Mouse (Mus musculus): ENCODE results near the gene Syp.

The Syp gene

GRCm38 (mm10) chrX:7638401-7639091, at the start of gene Syp:
Syp (plus strand) TSS chrX:7638471.
- peak; percentile 66 to 71 for DNase-seq

- no peak for DNase-seq
Measured at GRCm38 (mm10) chrX:7595371-7595770, 42.9 kb upstream of the Syp start.

- DNase-seq, result no peak
Measured at GRCm38 (mm10) chrX:7604004-7604403, 34.3 kb upstream of the Syp start.

GRCm38 (mm10) chrX:7604879-7605574, 33.2 kb upstream of the Syp start, which contains the start of gene Ccdc22:
Ccdc22 (minus strand) TSS chrX:7605517.
- peak; percentile 87 to 90 for DNase-seq

GRCm38 (mm10) chrX:7605575-7605941, 32.7 kb upstream of the Syp start:
- no peak for DNase-seq

GRCm38 (mm10) chrX:7606783-7607182, 31.5 kb upstream of the Syp start, which contains the start of gene Cacna1f:
Cacna1f (plus strand) TSS chrX:7607083.
- no peak for DNase-seq

- DNase-seq, result no peak
Measured at GRCm38 (mm10) chrX:7610035-7610434, 28.2 kb upstream of the Syp start.

GRCm38 (mm10) chrX:7610536-7611258, 27.6 kb upstream of the Syp start:
- DNase-seq, result no peak

GRCm38 (mm10) chrX:7617889-7618551, 20.3 kb upstream of the Syp start:
- DNase-seq, result no peak

- no peak for DNase-seq
Measured at GRCm38 (mm10) chrX:7632560-7632959, 5.7 kb upstream of the Syp start.

- no peak for DNase-seq
Measured at GRCm38 (mm10) chrX:7635101-7635500, 3.2 kb upstream of the Syp start.

GRCm38 (mm10) chrX:7639536-7640325, 1.5 kb downstream of the Syp start:
- no peak for DNase-seq

GRCm38 (mm10) chrX:7640785-7641184, 2.5 kb downstream of the Syp start:
- DNase-seq, result no peak

- DNase-seq, result peak; percentile 75 to 81
Measured at GRCm38 (mm10) chrX:7645349-7645748, 7.1 kb downstream of the Syp start.

- peak; percentile 90 to 93 for DNase-seq
Measured at GRCm38 (mm10) chrX:7648671-7649304, 10.5 kb downstream of the Syp start.

GRCm38 (mm10) chrX:7657221-7657639, 19.0 kb downstream of the Syp start, which contains the start of gene Prickle3:
Prickle3 (plus strand) TSS chrX:7657260.
- DNase-seq, result peak; percentile 73 to 76

GRCm38 (mm10) chrX:7658031-7658784, 19.9 kb downstream of the Syp start:
- DNase-seq, result peak; percentile 64 to 68

GRCm38 (mm10) chrX:7658785-7659589, 20.7 kb downstream of the Syp start:
- no peak for DNase-seq

GRCm38 (mm10) chrX:7661086-7661485, 22.8 kb downstream of the Syp start:
- DNase-seq, result no peak

GRCm38 (mm10) chrX:7662936-7663335, 24.7 kb downstream of the Syp start:
- no peak for DNase-seq

Measured in lung, adult 18-20 months (tissue).